ENCODE assay signal across 14 mouse cellular contexts in genomic region chr10:121375649-121376493, GRCm38 (mm10). TPM values are rescaled to one million over a fixed set of nuclear protein-coding genes. Genes with fewer than 3 reads are reported as not detected.
DNase-seq lines count a peak whose midpoint lies in the region; ATAC-seq and TF ChIP-seq lines count a peak whose summit lies in the region.
"Had no signal": no experiment of that assay in that cellular context is flagged by ENCODE, and none has a peak within 500 bp of the region (broad histone marks: within the 10 kb centered on the region; RNA-seq: fewer than 3 reads in every experiment).

No protein-coding gene starts in this region.

- no peak for TF ChIP-seq POLR2A in heart, adult 2 months (IDR thresholded peaks at IDR 0.05; ENCODE audit: insufficient read depth, low read depth, low read length)

- H3K9me3 ChIP-seq in liver, embryonic 13.5 days (replicated peaks) = no peaks in the 10 kb centered on the region
- no peaks in the 10 kb centered on the region for H3K9me3 ChIP-seq in liver, embryonic 11.5 days (ENCODE audit: control insufficient read depth, low read length)
- H3K9me3 ChIP-seq in stomach, embryonic 16.5 days (replicated peaks; ENCODE audit: control insufficient read depth, low read length) = 0 out of 2 replicates have a peak, but pooled peaks cover 3% of the 10 kb centered on the region
- H3K9me3 ChIP-seq: forebrain, embryonic 12.5 days; midbrain, embryonic 10.5 days had no signal

- peak; percentile 1 for DNase-seq in gastrocnemius, postnatal 14 days
- DNase-seq in gastrocnemius, postnatal 4 days (ENCODE audit: low spot score in 2 of 2) = no peak
- no peak for DNase-seq in liver, embryonic 13.5 days
- no peak for DNase-seq in liver, embryonic 11.5 days (ENCODE audit: low spot score)
- DNase-seq in heart, adult 2 months = no peak
- no peak for DNase-seq in urinary bladder, postnatal 14 days (ENCODE audit: low spot score)
- DNase-seq: cerebellum, adult 11 months; cerebellum, postnatal 36 days; left cerebral cortex, postnatal 4 days; thymus, postnatal 4 days had no signal

- peaks cover 62% of the 10 kb centered on the region for H3K36me3 ChIP-seq in liver, embryonic 13.5 days
- peaks cover 40% of the 10 kb centered on the region for H3K36me3 ChIP-seq in liver, embryonic 11.5 days (ENCODE audit: control insufficient read depth, insufficient read depth, low read length)
- peaks cover 27% of the 10 kb centered on the region for H3K36me3 ChIP-seq in stomach, embryonic 16.5 days (ENCODE audit: control insufficient read depth, insufficient read depth, low read length)
- H3K36me3 ChIP-seq in heart, adult 2 months (ENCODE audit: control insufficient read depth, insufficient read depth, low read length) = no peaks in the 10 kb centered on the region

- no peak for TF ChIP-seq EP300 in heart, adult 2 months (IDR thresholded peaks at IDR 0.05; ENCODE audit: insufficient read depth, low read depth, low read length)

- no peaks in the 10 kb centered on the region for H3K79me2 ChIP-seq in heart, adult 2 months (replicated peaks; ENCODE audit: control insufficient read depth, insufficient read depth, low read length)

- 76% methylated on average over 24 of the region's 24 CpGs for WGBS in liver, embryonic 13.5 days (ENCODE audit: insufficient replicate concordance)
- WGBS in liver, embryonic 11.5 days = 83% methylated on average over 24 of the region's 24 CpGs
- 72% methylated on average over 24 of the region's 24 CpGs for WGBS in stomach, embryonic 16.5 days
- 82% methylated on average over 24 of the region's 24 CpGs for WGBS in heart, adult 2 months

- H3K27me3 ChIP-seq in liver, embryonic 13.5 days = no peaks in the 10 kb centered on the region
- H3K27me3 ChIP-seq in liver, embryonic 11.5 days (replicated peaks; ENCODE audit: control insufficient read depth, insufficient read depth, low read length) = no peaks in the 10 kb centered on the region
- no peaks in the 10 kb centered on the region for H3K27me3 ChIP-seq in stomach, embryonic 16.5 days (ENCODE audit: control insufficient read depth, insufficient read depth, low read length)
- no peaks in the 10 kb centered on the region for H3K27me3 ChIP-seq in heart, adult 2 months (ENCODE audit: control insufficient read depth, insufficient read depth, low read length)
- H3K27me3 ChIP-seq: forebrain, embryonic 12.5 days had no signal

- peaks cover 36% of the 10 kb centered on the region for H3K4me1 ChIP-seq in liver, embryonic 13.5 days (replicated peaks)
- peaks cover 7% of the 10 kb centered on the region for H3K4me1 ChIP-seq in liver, embryonic 11.5 days (replicated peaks; ENCODE audit: control insufficient read depth, insufficient read depth, low read length)
- H3K4me1 ChIP-seq in stomach, embryonic 16.5 days (ENCODE audit: control insufficient read depth, insufficient read depth, low read length) = no peaks in the 10 kb centered on the region
- no peaks in the 10 kb centered on the region for H3K4me1 ChIP-seq in heart, adult 2 months (ENCODE audit: control insufficient read depth, insufficient read depth, low read length)
- H3K4me1 ChIP-seq: forebrain, embryonic 12.5 days had no signal

- no peak overlapping the region for H3K4me3 ChIP-seq in liver, embryonic 13.5 days (replicated peaks)
- no peak overlapping the region for H3K4me3 ChIP-seq in liver, embryonic 11.5 days (ENCODE audit: low read depth, low read length)
- H3K4me3 ChIP-seq in stomach, embryonic 16.5 days (replicated peaks; ENCODE audit: low read length) = no peak overlapping the region
- H3K4me3 ChIP-seq in heart, adult 2 months = no peak overlapping the region
- H3K4me3 ChIP-seq: forebrain, embryonic 12.5 days; midbrain, embryonic 10.5 days had no signal

- H3K4me2 ChIP-seq in liver, embryonic 13.5 days = peak overlapping the region; percentile 49
- H3K4me2 ChIP-seq in liver, embryonic 11.5 days = no peak overlapping the region
- no peak overlapping the region for H3K4me2 ChIP-seq in stomach, embryonic 16.5 days (ENCODE audit: low read depth, low read length)
- H3K4me2 ChIP-seq: forebrain, embryonic 12.5 days had no signal

- intact Hi-C loops in gastrocnemius, postnatal 14 days (cut with DNase I; ENCODE audit: low total_unique reads) = no loop called here
- intact Hi-C loops in heart, adult 2 months (cut with DNase I) = no loop called here

- H3K9ac ChIP-seq in liver, embryonic 13.5 days = 0 out of 2 replicates have a peak overlapping the region, but pooled peaks have one; percentile 34
- no peak overlapping the region for H3K9ac ChIP-seq in liver, embryonic 11.5 days (ENCODE audit: low read depth, low read length)
- no peak overlapping the region for H3K9ac ChIP-seq in stomach, embryonic 16.5 days (ENCODE audit: low read length)
- no peak overlapping the region for H3K9ac ChIP-seq in heart, adult 2 months (ENCODE audit: low read depth, low read length)
- H3K9ac ChIP-seq: forebrain, embryonic 12.5 days had no signal

- no peak for ATAC-seq in liver, embryonic 13.5 days (ENCODE audit: low read depth)
- no peak for ATAC-seq in liver, embryonic 11.5 days (replicated peaks; ENCODE audit: low FRiP score)
- ATAC-seq in granulocyte monocyte progenitor cell, adult 5-6 weeks (replicated peaks; ENCODE audit: poor library complexity, severe bottlenecking) = 0 out of 2 replicates have a peak, but pooled peaks have one; percentile 5
- peak; percentile 57 for ATAC-seq in stomach, embryonic 16.5 days (ENCODE audit: insufficient read depth, low FRiP score)

- H3K27ac ChIP-seq in liver, embryonic 13.5 days = peak overlapping the region; percentile 57; the same call in 1 of the 2 replicates
- no peak overlapping the region for H3K27ac ChIP-seq in liver, embryonic 11.5 days (ENCODE audit: low read depth, low read length)
- H3K27ac ChIP-seq in stomach, embryonic 16.5 days (ENCODE audit: low read length) = peak overlapping the region; percentile 41
- H3K27ac ChIP-seq in heart, adult 2 months = no peak overlapping the region
- H3K27ac ChIP-seq: forebrain, embryonic 12.5 days; midbrain, embryonic 10.5 days had no signal

- TF ChIP-seq CTCF in heart, adult 2 months (IDR thresholded peaks at IDR 0.05) = no peak

RNA-seq across cellular contexts. Expression of gene Gns, which starts 11.0 kb away (rescaled TPM):
- total RNA-seq in gastrocnemius, postnatal 14 days (2021) = 10 to 100 TPM; 35.4 to 36.9 TPM
- 10 to 100 TPM; 67.9 to 68.9 TPM for total RNA-seq in gastrocnemius, postnatal 4 days (2021)
- polyA plus RNA-seq in liver, embryonic 13.5 days (2015; fragmentation: Nextera tagmentation; extraction: Ambion mirVana) = 13.0 and 16.5 TPM in 2 replicates
- polyA plus RNA-seq in liver, embryonic 11.5 days (2014; fragmentation: Nextera tagmentation; extraction: Ambion mirVana) = 31.2 and 31.6 TPM in 2 replicates
- total RNA-seq in granulocyte monocyte progenitor cell, adult 5-6 weeks (2014; fragmentation: Nextera tagmentation) = 13.6 and 15.6 TPM in 2 replicates
- total RNA-seq in granulocyte monocyte progenitor cell, adult 5-6 weeks (2017) = 7.1 and 9.4 TPM in 2 replicates
- polyA plus RNA-seq in stomach, embryonic 16.5 days (2015; fragmentation: Nextera tagmentation; extraction: Ambion mirVana) = 37.5 and 41.7 TPM in 2 replicates
- total RNA-seq in heart, adult 2 months (2021) = 10 to 100 TPM; 82.1 to 92.2 TPM
- polyA plus RNA-seq in heart, adult 2 months (2012; rRNA removed) = 45.5 and 55.9 TPM in 2 replicates

RNA-seq across cellular contexts. Expression of gene Tbc1d30, which starts 24.8 kb away (rescaled TPM):
- under 1 TPM; 0.31 to 0.84 TPM for total RNA-seq in gastrocnemius, postnatal 14 days (2021)
- 1 to 10 TPM in 1 of 2 experiments, under 1 TPM in 1; 0.83 to 1.2 TPM for total RNA-seq in gastrocnemius, postnatal 4 days (2021)
- polyA plus RNA-seq in liver, embryonic 13.5 days (2015; fragmentation: Nextera tagmentation; extraction: Ambion mirVana) = 0.14 and 0.15 TPM in 2 replicates
- polyA plus RNA-seq in liver, embryonic 11.5 days (2014; fragmentation: Nextera tagmentation; extraction: Ambion mirVana) = 0.27 and 0.78 TPM in 2 replicates
- total RNA-seq in granulocyte monocyte progenitor cell, adult 5-6 weeks (2014; fragmentation: Nextera tagmentation) = not detected in 2 replicates
- total RNA-seq in granulocyte monocyte progenitor cell, adult 5-6 weeks (2017) = 2.6 and 7.3 TPM in 2 replicates
- 5.7 and 5.8 TPM in 2 replicates for polyA plus RNA-seq in stomach, embryonic 16.5 days (2015; fragmentation: Nextera tagmentation; extraction: Ambion mirVana)
- total RNA-seq in heart, adult 2 months (2021) = 1 to 10 TPM; 1.8 to 1.9 TPM
- 0.61 and 0.91 TPM in 2 replicates for polyA plus RNA-seq in heart, adult 2 months (2012; rRNA removed)

Comparison
In these comparisons a context has a peak if more than half of its experiments do, and no peak if none do; other contexts are left out.
1. H3K27ac ChIP-seq: peak in liver, embryonic 13.5 days (single experiment) and stomach, embryonic 16.5 days (single experiment); none in liver, embryonic 11.5 days (single experiment) and heart, adult 2 months (single experiment).
2. ATAC-seq: peak in granulocyte monocyte progenitor cell, adult 5-6 weeks (single experiment) and stomach, embryonic 16.5 days (single experiment); none in liver, embryonic 13.5 days (single experiment) and liver, embryonic 11.5 days (single experiment).